29 mouse cellular contexts compared by ENCODE assay signal in the genomic region with DNA sequence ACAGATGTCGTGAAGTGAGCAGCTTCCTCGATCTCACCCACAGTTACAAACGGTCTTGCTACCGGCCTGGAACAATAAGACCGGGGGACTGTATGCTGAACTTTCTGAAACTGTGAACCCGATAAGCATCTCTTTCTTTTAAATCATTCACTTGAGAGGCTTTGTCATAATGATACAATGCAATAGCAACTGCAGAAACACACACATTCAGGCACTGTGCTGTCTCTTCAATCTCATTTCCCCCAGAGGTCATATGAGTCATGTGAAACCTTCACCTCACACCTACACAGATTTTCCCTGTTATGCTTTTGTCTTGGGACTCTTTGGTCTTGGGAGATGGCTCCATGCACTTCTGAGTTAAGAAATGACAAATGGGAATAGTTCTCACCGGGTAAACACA. TPM values are rescaled to one million over a fixed set of nuclear protein-coding genes. Genes with fewer than 3 reads are reported as not detected.
DNase-seq lines count a peak whose midpoint lies in the region; ATAC-seq lines count a peak whose summit lies in the region.
"Had no signal": no experiment of that assay in that cellular context is flagged by ENCODE, and none has a peak within 500 bp of the region (broad histone marks: within the 10 kb centered on the region; RNA-seq: fewer than 3 reads in every experiment).

No protein-coding gene starts in this region.

- H3K9me3 ChIP-seq in intestine, embryonic 14.5 days (ENCODE audit: control insufficient read depth, low read length) = no peaks in the 10 kb centered on the region
- no peaks in the 10 kb centered on the region for H3K9me3 ChIP-seq in intestine, embryonic 15.5 days
- H3K9me3 ChIP-seq: embryonic facial prominence, embryonic 12.5 days; heart, embryonic 12.5 days; limb, embryonic 10.5 days; limb, embryonic 15.5 days; liver, embryonic 13.5 days had no signal

- no peak overlapping the region for H3K9ac ChIP-seq in intestine, embryonic 14.5 days (ENCODE audit: low read length)
- no peak overlapping the region for H3K9ac ChIP-seq in intestine, embryonic 15.5 days
- H3K9ac ChIP-seq: embryonic facial prominence, embryonic 12.5 days; heart, embryonic 12.5 days; limb, embryonic 15.5 days; liver, embryonic 13.5 days had no signal

- H3K4me3 ChIP-seq in intestine, embryonic 14.5 days (ENCODE audit: low read depth, low read length) = no peak overlapping the region
- no peak overlapping the region for H3K4me3 ChIP-seq in intestine, embryonic 15.5 days (replicated peaks)
- H3K4me3 ChIP-seq: embryonic facial prominence, embryonic 12.5 days; heart, adult 2 months; heart, embryonic 12.5 days; limb, embryonic 10.5 days; limb, embryonic 15.5 days; liver, embryonic 13.5 days had no signal

- no peaks in the 10 kb centered on the region for H3K36me3 ChIP-seq in intestine, embryonic 14.5 days (ENCODE audit: control insufficient read depth, insufficient read depth, low read length)
- H3K36me3 ChIP-seq in intestine, embryonic 15.5 days = no peaks in the 10 kb centered on the region
- H3K36me3 ChIP-seq: embryonic facial prominence, embryonic 12.5 days; heart, embryonic 12.5 days; limb, embryonic 10.5 days; limb, embryonic 15.5 days; liver, embryonic 13.5 days had no signal

- H3K27me3 ChIP-seq in intestine, embryonic 14.5 days (replicated peaks; ENCODE audit: control insufficient read depth, insufficient read depth, low read length) = no peaks in the 10 kb centered on the region
- no peaks in the 10 kb centered on the region for H3K27me3 ChIP-seq in intestine, embryonic 15.5 days (replicated peaks)
- H3K27me3 ChIP-seq: embryonic facial prominence, embryonic 12.5 days; heart, embryonic 12.5 days; limb, embryonic 15.5 days; liver, embryonic 13.5 days had no signal

- no peak for ATAC-seq in intestine, embryonic 14.5 days (replicated peaks; ENCODE audit: low FRiP score, low TSS enrichment, low read depth)
- no peak for ATAC-seq in intestine, embryonic 15.5 days
- ATAC-seq in CD4-positive, CD25-positive, alpha-beta regulatory T cell, adult 4 months = peak; percentile 77

- 77% methylated on average over 7 of the region's 7 CpGs for WGBS in intestine, embryonic 14.5 days
- WGBS in intestine, embryonic 15.5 days = 73% methylated on average over 7 of the region's 7 CpGs

- H3K27ac ChIP-seq in intestine, embryonic 14.5 days (ENCODE audit: low read depth) = no peak overlapping the region
- no peak overlapping the region for H3K27ac ChIP-seq in intestine, embryonic 15.5 days
- H3K27ac ChIP-seq: embryonic facial prominence, embryonic 12.5 days; heart, adult 2 months; limb, embryonic 10.5 days; limb, embryonic 15.5 days; liver, embryonic 13.5 days; macrophage had no signal

- H3K4me2 ChIP-seq in intestine, embryonic 14.5 days (ENCODE audit: low read length) = no peak overlapping the region
- H3K4me2 ChIP-seq in intestine, embryonic 15.5 days (replicated peaks) = no peak overlapping the region
- H3K4me2 ChIP-seq: embryonic facial prominence, embryonic 12.5 days; heart, embryonic 12.5 days; limb, embryonic 15.5 days; liver, embryonic 13.5 days had no signal

- peak; percentile 39 for DNase-seq in intestine, embryonic 14.5 days (ENCODE audit: low spot score)
- peak; percentile 6 for DNase-seq in ZHBTc4 (ENCODE audit: low read depth, low spot score)
- DNase-seq in thymus, postnatal 25 days = no peak
- DNase-seq in frontal cortex, postnatal 14 days (ENCODE audit: low spot score in 2 of 2) = no peak
- DNase-seq: adrenal gland, adult 8-10 months; B cell, adult 2 months; cerebellum, adult 9-10 months; cerebellum, postnatal 36 days; embryo, embryonic 11 days; gastrocnemius, postnatal 36 days; heart, adult 2 months; heart, postnatal 4 days; kidney, adult 11 months; kidney, postnatal 14 days; layer of hippocampus, adult 9-11 months; liver, embryonic 13.5 days; lung, adult 18-20 months; lung, postnatal 10 days; midbrain, embryonic 14.5 days had no signal

- H3K4me1 ChIP-seq in intestine, embryonic 14.5 days (replicated peaks; ENCODE audit: control insufficient read depth, insufficient read depth, low read length) = no peaks in the 10 kb centered on the region; the same call in 1 of the 2 replicates
- H3K4me1 ChIP-seq in intestine, embryonic 15.5 days (replicated peaks) = no peaks in the 10 kb centered on the region
- H3K4me1 ChIP-seq: embryonic facial prominence, embryonic 12.5 days; limb, embryonic 10.5 days; limb, embryonic 15.5 days had no signal

RNA-seq across cellular contexts. Expression of a gene that starts 13.6 kb away (rescaled TPM):
- polyA plus RNA-seq in intestine, embryonic 14.5 days (2014; fragmentation: Nextera tagmentation; extraction: Ambion mirVana) = 0.74 and 0.85 TPM in 2 replicates
- not detected in 2 replicates for polyA plus RNA-seq in intestine, embryonic 15.5 days (2015; fragmentation: Nextera tagmentation; extraction: Ambion mirVana)
- polyA plus RNA-seq in CD4-positive, CD25-positive, alpha-beta regulatory T cell, adult 4 months (2017; shearing (Covaris generic)) = 10 to 100 TPM; 10.7 to 11.1 TPM
- polyA plus RNA-seq: embryonic facial prominence, embryonic 12.5 days; forebrain, embryonic 14.5 days; heart, adult 2 months; heart, embryonic 12.5 days; heart, postnatal 0 days; kidney, embryonic 14.5 days; limb, embryonic 10.5 days; liver, embryonic 13.5 days; macrophage; midbrain, embryonic 14.5 days had no signal

Comparison
In these comparisons a context has a peak if more than half of its experiments do, and no peak if none do; other contexts are left out.
1. DNase-seq: peak in intestine, embryonic 14.5 days (single experiment) and ZHBTc4 (single experiment); none in thymus, postnatal 25 days (single experiment) and frontal cortex, postnatal 14 days (0 of 2).